Mouse (Mus musculus): ENCODE results near the gene Acaca.

Acaca gene

GRCm38 (mm10) chr11:84442554-84443331 lies 313.3 kb downstream of the Acaca start:
- no peaks in the 10 kb centered on the region for H3K27me3 ChIP-seq (ENCODE audit: control insufficient read depth, insufficient read depth, low read length, poor library complexity, severe bottlenecking)
- DNase-seq (ENCODE audit: low read depth, low spot score): no peak
- H3K36me3 ChIP-seq (ENCODE audit: control insufficient read depth, insufficient read depth, low read length, poor library complexity, severe bottlenecking): peaks cover 7% of the 10 kb centered on the region; the same call in 1 of the 2 replicates

Measured in splenic B cell, adult 2 months (primary cell).